Mouse (Mus musculus) bone marrow macrophage, adult 2 months (primary cell): ENCODE measurements at regions not wholly inside any gene's neighbourhood (a gene's known extent, or its start where the extent isn't known, plus 50 kb on each side); places are given as distances from the start of the nearest gene placed in this dataset.

Source experiments
- CTCF ChIP-seq: IDR thresholded peaks from 2 replicates; pipeline ENCODE4 v1.5.1; 2012; ENCODE audit warnings: low read depth, mild to moderate bottlenecking, low read length, moderate library complexity
- POLR2A ChIP-seq: IDR thresholded peaks from 2 replicates; pipeline ENCODE4 v1.6.1; 2012; ENCODE audit warnings: mild to moderate bottlenecking, low read depth, low read length, borderline replicate concordance

DNA sequence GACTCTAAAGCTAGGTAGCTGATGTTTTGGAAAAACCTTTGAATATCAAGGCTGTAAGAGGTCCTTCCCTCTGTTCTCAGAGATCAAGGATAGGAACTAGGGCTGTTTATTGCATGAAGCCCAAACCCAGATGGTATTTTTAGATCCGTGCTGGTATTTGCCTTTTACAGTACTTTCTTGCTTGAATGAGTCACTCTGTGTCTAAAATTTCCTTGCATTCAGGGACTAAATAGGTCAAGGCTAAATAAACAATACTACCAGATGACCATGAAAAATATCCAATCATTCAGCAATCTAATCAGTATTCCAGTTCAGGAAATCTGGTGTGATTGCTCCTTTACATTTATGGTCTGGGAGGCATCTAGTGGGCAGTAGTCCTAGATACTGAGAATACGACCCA lies 243.6 kb downstream of the Btg1 start:
- TF ChIP-seq CTCF (no peak), POLR2A (no peak)
